Mouse (Mus musculus): ENCODE measurements around the gene Dok1.

Dok1 gene

DNA sequence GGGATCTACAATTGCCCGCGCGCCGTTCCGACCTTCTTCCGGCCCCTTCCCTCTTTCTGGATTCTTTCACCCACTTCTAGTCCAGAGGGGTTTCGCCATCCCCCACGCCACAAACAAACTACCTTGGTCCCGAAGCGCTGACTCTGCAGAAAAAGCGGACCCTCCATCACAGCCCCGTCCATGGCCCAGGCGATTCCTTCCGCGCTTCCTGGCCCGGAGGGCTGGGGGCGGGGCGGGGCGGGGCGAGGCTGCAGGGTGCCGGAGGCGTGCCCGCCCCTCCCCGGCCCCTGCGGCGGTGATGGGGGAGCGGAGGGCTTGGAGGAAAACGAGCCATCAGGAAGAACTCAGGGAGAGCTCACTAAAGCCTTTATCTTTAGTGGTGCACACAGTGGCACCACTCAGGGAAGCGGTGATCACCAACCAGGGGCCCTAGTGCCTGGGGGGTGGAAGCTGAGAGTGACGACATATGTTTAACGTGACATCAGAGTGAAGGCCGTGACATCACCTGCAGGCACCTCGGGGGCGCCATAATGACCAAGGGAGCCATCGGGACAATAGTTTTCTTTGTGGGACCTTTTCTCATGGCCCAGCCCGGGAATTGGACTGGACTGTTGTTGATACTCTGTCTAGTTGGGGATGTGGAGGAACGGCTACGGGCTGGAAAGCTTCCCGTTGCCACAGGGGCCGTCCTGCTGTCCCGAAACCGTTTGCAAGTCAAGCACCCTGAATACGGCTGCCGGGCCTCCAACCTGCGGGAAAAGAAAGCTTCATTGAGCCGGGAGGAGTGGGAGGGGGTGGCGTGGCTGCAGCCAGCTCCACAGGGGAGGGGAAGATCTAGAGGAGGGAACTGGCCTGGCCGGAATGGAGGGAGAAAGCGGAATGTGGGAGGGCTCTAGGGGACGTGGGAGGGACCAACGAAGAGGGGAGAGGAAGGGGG is at the start of gene Dok1, which contains the start of gene Loxl3:
Gene Dok1 (minus strand): TSS at position 223 of the 937 bp plus-strand sequence.
Gene Loxl3 (plus strand): TSS at position 925 of the 937 bp plus-strand sequence.
- DNase-seq (ENCODE audit: low spot score in 2 of 2): peak; percentile 74 to 87

- no peak for DNase-seq (ENCODE audit: low spot score in 2 of 2)
Measured at GRCm38 (mm10) chr6:83080210-83080609, 46.9 kb upstream of the Dok1 start.

GRCm38 (mm10) chr6:83078324-83078858 is 45.1 kb upstream of the Dok1 start:
- DNase-seq (ENCODE audit: low spot score in 2 of 2): peak; percentile 99 to 100

- peak; percentile 38 to 77 for DNase-seq (ENCODE audit: low spot score in 2 of 2)
Measured at GRCm38 (mm10) chr6:83077630-83078323, 44.5 kb upstream of the Dok1 start, which contains the start of gene Pcgf1. Pcgf1 (plus strand) TSS chr6:83077869.

DNA sequence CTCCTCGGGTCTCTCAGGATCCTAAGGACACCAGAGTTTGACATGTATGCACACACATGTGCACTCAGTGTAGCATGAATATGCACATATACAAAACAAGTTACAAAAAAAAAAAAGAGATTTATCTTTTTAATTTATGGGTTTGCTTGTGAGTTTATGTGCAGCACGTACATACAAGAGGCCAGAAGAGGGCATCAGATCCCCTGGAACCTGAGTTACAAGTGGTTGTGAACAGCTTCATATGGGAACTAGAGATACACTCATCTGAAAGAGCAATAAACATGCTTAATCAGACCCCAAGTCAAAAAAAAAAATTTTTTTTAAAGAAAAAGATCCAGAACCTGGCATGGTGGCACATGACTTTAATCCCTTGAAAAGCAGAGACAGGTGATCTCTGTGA is 41.7 kb upstream of the Dok1 start:
- no peak for DNase-seq (ENCODE audit: low spot score in 2 of 2)

DNA sequence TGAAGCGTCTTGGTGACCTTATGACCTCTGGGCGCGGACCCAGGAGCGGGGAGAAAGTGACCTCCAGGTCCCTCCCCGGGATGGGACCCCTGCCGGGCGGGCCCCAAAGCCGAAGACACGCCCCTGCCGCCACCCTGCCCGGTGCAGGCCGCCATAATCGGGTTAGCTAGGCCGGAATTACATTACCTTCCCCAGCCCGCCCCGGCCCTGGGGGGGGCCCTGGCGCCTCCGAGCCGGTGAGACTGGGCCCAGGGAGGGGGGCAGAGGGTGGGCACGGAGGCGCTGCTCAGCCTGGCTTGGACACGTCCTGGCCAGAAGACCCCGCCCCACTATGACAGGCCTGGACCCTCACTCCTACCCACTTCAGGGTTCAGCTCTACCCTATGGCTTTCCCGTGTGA is 37.9 kb upstream of the Dok1 start:
- DNase-seq (ENCODE audit: low spot score in 2 of 2): peak in 1 of 2 experiments; percentile 67

DNA sequence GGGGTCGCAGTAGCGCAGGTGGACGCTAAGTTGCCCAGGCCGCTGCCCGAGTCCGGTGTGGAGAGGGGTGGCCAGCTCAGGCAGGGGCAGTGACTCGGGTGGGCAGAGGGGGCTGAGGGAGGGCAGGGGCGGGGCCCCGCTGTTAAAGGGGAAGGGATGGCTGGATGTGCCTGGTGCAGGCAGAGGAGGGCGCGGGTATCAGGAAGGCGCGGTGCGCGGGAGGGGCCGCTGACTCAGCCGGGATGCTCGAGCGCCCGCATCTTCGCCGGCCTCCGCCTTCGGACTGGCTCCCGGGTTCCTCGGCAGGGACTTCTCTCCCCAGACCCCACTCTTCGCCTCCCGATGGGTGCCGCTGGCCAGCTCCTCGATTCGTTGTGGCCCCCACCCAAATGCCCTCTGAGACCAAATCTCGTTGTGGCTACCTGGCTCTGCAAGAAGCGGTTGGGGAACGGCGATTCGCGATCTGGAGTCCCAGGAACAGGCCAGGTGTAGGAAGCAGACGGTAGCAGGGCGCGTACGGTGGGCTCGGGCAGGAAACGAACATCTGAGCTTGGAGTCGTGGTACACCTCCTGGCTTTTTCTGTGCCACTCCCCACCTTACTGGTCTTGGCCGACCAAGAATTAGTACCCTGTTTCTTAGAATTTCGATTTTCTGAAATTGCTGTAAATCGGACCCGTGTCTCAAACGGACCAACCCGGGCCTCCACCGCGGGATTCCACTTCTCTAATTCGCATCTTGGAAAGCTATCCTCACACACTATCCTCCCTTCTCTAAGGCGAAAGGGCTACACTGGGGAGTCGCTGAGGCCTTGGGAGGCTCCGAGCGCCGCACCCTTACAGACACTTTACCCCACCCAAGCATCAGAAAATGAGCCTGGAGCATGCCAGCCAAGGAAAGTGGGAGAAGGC is 37.3 kb upstream of the Dok1 start:
- peak in 1 of 2 experiments; percentile 74 for DNase-seq (ENCODE audit: low spot score in 2 of 2)

DNA sequence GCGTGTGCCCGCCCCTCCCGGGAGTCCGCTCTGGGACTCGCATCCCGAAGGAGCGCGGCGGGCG is 36.8 kb upstream of the Dok1 start, which contains the start of gene Tlx2:
Gene Tlx2 (minus strand): TSS at position 47 of the 64 bp plus-strand sequence.
- DNase-seq (ENCODE audit: low spot score in 2 of 2): no peak

GRCm38 (mm10) chr6:83069488-83070246 is 36.4 kb upstream of the Dok1 start:
- peak in 1 of 2 experiments; percentile 73 for DNase-seq (ENCODE audit: low spot score in 2 of 2)

GRCm38 (mm10) chr6:83068706-83069487 is 35.6 kb upstream of the Dok1 start:
- DNase-seq (ENCODE audit: low spot score in 2 of 2): no peak

GRCm38 (mm10) chr6:83068221-83068620 is 35.0 kb upstream of the Dok1 start:
- no peak for DNase-seq (ENCODE audit: low spot score in 2 of 2)

- DNase-seq (ENCODE audit: low spot score in 2 of 2): no peak
Measured at GRCm38 (mm10) chr6:83066441-83066840, 33.2 kb upstream of the Dok1 start.

- no peak for DNase-seq (ENCODE audit: low spot score in 2 of 2)
Measured at GRCm38 (mm10) chr6:83065995-83066394, 32.7 kb upstream of the Dok1 start.

- DNase-seq (ENCODE audit: low spot score in 2 of 2): no peak
Measured at GRCm38 (mm10) chr6:83058725-83059124, 25.5 kb upstream of the Dok1 start.

DNA sequence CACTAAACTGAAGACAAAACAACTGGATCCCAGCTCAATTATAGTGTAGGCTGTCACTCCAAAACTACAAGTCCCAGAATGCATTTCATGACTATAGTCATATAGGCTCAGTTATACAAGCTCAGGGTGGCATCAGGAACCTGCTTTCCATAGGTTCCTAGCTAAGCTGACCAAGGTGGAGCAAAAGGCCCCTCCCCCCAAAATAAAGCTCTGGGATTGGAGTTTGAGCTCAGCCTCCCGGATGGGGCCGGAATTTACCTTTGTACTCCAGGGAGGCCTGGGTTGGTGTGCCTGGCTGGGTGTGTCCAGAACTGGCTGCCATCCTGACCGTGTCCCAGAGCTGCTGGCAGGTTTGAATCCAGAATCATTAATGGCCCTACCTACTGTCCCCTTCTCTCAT is 24.5 kb upstream of the Dok1 start, which contains the start of gene Dqx1:
Gene Dqx1 (plus strand): TSS at position 55 of the 400 bp plus-strand sequence.
- no peak for DNase-seq (ENCODE audit: low spot score in 2 of 2)

DNA sequence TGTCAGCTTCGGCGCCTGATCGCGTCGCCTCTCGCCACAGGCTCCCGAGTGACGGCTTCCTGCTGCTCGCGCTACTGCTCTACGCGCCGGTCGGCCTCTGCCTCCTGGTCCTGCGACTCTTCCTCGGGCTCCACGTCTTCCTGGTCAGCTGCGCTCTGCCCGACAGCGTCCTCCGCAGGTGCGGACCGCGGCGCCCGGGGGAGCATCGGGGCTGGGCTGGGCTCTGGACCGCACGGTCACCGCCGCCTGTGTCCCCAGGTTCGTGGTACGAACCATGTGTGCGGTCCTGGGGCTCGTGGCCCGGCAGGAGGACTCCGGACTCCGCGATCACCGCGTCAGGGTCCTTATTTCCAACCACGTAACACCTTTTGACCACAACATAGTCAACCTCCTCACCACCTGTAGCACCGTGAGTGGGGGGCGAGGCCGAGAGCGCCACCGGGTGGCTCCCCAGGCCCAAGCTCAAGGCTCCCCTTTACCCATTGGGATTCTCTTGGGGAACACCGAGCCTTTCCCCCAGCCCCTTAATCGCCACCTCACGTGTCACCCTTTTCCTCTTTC is 21.7 kb upstream of the Dok1 start, which contains the start of gene Htra2:
Gene Htra2 (minus strand): TSS at position 403 of the 561 bp plus-strand sequence.
- peak in 1 of 2 experiments; percentile 56 for DNase-seq (ENCODE audit: low spot score in 2 of 2)

- peak; percentile 97 for DNase-seq (ENCODE audit: low spot score in 2 of 2)
Measured at GRCm38 (mm10) chr6:83054074-83054851, 21.0 kb upstream of the Dok1 start, which contains the start of gene Aup1. Aup1 (plus strand) TSS chr6:83054521.

GRCm38 (mm10) chr6:83053136-83053960 is 20.1 kb upstream of the Dok1 start:
- DNase-seq (ENCODE audit: low spot score in 2 of 2): peak; percentile 48 to 76
